Mouse (Mus musculus): ENCODE results near the gene Traip.

Traip gene

GRCm38 (mm10) chr9:107949922-107950235, at the start of gene Traip:
TSS of gene Traip (plus strand) at chr9:107950136.
- no peak for DNase-seq (ENCODE audit: extremely low spot score, low read depth, low spot score)

DNA sequence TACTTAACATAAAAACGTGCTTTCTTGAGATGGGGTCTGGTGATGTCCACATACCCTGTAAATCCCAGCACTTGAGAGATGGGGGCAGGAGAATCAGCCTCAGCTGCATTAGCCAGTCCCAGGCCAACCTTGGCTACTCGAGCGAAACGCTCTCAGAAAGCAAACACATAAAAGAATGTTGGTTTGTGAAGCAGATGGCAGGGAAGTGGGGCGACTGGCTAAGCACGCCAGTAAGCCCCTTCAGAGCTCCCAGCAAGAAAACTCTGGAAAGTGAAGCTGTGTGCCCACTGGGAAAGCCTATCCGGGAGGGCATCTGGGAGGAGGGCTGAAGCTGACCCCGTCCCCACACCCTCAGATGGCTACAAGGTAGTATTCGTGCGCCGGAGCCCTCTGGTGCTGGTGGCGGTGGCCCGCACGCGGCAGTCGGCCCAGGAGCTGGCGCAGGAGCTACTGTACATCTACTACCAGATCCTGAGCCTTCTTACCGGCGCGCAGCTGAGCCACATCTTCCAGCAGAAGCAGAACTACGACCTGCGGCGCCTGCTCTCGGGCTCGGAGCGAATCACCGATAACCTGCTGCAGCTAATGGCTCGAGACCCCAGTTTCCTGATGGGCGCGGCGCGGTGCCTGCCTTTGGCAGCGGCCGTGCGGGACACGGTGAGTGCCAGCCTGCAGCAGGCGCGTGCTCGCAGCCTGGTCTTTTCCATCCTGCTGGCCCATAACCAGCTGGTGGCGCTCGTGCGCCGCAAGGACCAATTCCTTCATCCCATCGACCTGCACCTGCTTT, 48.9 kb upstream of the Traip start:
- no peak for DNase-seq (ENCODE audit: extremely low spot score, low read depth, low spot score)

DNA sequence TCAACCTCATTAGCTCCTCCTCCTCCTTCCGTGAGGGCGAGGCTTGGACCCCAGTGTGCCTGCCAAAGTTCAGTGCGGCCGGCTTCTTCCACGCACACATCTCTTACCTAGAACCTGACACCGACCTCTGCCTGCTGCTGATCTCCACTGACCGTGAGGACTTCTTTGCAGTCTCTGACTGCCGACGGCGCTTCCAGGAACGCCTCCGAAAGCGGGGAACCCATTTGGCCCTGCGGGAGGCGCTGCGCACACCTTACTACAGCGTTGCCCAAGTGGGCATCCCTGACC, 48.4 kb upstream of the Traip start:
- DNase-seq (ENCODE audit: extremely low spot score, low read depth, low spot score) = no peak

DNA sequence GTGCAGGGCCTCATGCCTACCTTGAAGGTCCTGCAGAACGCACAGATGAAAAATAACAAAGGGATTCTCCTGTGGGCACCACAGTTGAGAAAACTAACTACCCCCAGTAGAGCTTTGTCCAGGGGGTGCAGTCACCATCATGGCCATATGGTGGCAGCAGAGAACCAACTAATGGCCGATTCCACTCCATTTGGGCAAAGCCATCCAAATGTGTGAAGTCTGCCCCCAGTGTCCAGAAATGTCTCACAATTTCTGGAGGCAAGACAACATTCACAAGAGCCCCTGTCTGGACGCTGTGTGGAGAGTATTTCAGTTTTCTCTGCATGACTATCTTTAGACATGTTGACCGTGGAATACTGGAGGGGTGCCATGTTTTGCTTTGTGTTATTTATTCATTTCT, 45.2 kb upstream of the Traip start:
- DNase-seq (ENCODE audit: extremely low spot score, low read depth, low spot score) = peak; percentile 79

DNA sequence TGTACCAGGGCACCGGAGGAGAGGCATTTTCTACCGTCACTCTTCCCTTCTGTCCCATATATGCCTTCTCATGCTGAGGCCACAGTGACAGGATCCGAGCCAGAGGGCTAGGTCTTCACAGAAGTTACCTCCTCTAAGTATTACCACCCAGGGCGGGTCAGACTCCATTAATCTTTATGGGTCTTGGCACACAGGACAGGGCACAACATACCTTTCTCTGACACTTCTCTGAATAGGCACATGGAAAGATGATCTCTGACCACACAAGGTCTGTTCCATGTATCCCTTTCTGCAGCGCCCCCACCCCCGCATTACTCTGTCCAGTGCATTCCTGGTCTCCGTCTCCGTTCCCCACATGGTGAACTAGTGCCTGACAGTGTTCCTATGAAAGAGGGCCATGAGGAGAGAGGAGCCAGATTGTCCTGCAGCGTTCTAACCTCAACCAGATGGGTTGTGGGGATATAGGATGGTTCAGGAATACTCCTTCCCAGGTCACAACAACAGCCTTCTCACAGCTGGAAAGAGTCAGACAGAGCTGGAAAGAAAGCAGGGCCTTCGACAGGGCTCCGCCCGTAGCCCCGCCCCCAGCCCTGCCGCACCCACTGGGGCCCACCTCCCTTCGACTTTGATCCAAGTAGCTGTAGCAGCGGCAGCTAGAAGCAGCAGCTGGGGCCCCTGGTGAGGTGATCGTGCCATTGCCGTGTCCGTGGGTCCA, 43.5 kb upstream of the Traip start, which contains the start of gene Mst1r:
Mst1r (plus strand) TSS at position 622 of the 715 bp plus-strand sequence.
- no peak for DNase-seq (ENCODE audit: extremely low spot score, low read depth, low spot score)

DNA sequence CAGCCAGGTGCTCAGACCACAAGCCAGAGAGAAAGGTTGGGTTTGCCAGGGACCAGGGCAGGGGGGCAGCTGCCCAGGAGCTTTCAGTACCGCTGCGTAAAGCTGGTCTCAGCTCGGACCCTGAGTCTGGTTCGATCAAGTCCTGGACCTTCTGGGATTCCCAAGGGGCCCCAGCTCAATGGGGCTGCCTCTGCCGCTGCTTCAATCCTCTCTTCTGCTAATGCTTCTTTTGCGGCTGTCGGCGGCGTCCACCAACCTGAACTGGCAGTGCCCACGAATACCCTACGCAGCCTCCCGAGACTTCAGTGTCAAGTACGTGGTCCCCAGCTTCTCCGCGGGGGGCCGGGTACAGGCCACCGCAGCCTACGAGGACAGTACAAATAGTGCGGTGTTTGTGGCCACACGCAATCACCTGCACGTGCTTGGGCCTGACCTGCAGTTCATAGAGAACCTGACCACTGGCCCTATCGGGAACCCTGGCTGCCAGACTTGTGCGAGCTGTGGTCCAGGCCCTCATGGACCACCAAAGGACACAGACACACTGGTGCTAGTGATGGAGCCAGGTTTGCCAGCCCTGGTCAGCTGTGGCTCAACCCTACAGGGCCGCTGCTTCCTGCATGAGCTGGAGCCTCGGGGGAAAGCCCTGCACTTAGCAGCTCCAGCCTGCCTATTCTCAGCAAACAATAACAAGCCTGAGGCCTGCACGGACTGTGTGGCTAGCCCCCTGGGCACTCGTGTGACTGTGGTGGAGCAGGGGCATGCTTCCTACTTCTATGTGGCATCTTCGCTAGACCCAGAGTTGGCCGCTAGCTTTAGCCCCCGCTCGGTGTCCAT, 42.8 kb upstream of the Traip start:
- DNase-seq (ENCODE audit: extremely low spot score, low read depth, low spot score) = no peak

DNA sequence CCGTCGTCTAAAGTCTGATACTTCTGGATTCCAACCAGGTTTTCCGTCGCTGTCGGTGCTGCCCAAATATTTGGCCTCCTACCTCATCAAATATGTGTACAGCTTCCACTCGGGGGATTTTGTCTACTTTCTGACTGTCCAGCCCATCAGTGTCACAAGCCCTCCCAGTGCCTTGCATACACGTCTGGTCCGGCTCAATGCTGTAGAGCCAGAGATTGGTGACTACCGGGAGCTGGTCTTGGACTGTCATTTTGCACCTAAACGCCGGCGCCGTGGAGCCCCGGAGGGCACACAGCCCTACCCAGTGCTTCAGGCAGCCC, 42.2 kb upstream of the Traip start:
- no peak for DNase-seq (ENCODE audit: extremely low spot score, low read depth, low spot score)

DNA sequence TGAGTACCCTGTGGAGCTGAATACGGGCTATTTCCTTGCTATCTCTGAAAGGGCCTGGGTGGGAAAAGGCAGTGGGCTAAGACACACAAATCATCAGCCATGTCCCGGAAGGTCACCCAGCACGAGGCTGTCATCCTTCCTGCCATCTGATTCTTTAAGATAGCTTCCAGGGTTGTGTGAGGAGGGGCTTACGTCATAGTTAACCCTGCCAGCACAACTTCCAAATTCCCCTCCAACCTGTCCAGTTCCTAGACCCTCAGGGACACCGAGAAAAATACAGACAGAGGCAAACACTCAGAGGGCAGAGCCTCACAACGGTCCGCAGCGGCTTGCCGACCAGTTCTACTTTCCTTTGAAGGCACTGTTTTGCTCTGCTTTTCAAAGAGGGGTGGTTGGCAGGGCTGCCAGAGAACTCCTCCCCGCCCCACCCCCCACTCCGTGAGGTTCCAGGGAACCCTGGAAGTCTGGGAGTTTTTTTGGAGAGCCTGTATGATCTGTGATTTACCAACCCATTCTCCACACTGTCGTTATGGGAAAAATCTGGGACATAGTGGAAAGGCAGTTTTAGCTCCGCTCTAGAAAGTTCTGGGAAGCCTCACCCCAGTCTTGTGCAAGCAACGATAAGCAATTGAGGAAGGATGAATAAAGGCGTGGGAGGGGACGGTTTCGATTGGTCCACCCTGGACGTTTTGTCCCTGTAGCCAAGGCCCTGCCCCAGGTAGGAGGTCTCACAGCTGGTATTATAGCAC, 41.4 kb upstream of the Traip start:
- no peak for DNase-seq (ENCODE audit: extremely low spot score, low read depth, low spot score)

DNA sequence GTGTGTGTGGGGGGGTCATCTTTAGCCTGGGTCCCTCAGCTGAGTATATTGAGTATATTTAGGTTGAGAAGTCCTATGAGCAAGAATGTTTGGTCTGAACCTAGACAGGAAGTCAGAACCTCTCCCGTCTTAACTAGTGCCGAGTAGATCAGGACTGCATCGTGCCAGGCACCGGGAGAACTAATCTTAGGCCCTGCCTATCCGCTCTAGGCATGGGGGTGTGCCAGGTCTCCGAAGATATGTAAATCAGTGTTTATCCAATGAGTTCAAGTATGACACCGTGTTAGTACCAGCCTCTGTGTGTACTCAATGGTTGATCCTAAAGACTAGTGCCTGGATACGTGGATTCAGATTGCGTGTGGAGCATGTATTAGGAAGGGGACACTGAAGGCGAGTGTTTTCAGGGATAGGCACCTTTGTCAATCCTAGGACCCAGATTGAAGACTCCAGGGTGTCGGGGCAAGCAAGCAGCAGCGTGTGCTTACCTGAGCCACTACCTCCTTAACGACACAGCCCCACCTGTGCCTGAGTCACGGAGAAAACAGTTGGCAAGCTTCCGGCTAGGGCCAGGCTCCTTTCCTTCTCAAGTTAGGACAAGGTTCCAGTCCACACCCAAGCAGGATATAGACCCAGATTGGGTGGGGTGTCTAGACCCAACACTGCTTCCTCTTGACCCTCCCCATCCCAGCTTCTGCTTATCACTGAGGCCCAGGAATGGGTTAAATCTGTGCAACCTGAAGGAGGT, 39.7 kb upstream of the Traip start:
- no peak for DNase-seq (ENCODE audit: extremely low spot score, low read depth, low spot score)

- DNase-seq (ENCODE audit: extremely low spot score, low read depth, low spot score) = no peak
Measured at GRCm38 (mm10) chr9:107914764-107915420, 35.0 kb upstream of the Traip start.

- no peak for DNase-seq (ENCODE audit: extremely low spot score, low read depth, low spot score)
Measured at GRCm38 (mm10) chr9:107917895-107918608, 31.9 kb upstream of the Traip start.

DNA sequence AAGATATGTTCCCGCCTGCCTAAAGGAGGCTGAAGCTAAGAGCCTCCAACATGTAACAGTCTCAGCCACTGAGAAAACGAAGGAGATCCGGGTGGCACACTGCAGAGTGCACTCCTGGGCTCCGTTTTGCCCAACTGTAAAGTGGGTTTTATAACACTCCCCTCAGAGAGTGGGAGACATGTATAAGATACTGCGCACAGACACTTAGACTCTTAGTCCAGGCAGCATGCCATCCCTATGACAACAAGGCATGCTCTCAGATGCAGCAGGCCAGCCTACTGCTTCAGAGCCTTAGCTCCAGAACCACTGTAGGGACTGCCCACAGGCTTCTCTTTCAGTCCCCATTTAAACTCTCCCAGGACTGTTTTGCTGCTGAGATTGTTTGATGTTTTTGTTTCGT, 31.1 kb upstream of the Traip start:
- DNase-seq (ENCODE audit: extremely low spot score, low read depth, low spot score) = no peak

DNA sequence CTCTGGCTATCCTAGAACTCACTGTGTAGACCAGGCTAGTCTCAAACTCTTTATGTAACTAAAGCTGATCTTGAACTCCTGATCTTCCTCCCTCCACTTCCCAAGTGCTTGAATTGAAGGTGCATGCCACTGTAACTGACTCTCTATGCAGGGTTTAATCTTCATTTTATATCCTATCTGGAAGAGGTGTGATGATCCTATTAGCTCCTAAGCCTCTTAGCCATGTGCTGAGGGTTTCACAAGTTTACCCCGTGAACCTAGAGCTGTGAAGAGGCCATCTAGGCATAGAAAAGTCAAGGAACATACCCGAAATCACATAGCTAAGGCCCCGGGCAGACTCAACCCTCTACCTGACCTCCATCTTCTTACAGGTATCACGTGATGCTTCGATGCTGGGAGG, 30.5 kb upstream of the Traip start:
- no peak for DNase-seq (ENCODE audit: extremely low spot score, low read depth, low spot score)

DNA sequence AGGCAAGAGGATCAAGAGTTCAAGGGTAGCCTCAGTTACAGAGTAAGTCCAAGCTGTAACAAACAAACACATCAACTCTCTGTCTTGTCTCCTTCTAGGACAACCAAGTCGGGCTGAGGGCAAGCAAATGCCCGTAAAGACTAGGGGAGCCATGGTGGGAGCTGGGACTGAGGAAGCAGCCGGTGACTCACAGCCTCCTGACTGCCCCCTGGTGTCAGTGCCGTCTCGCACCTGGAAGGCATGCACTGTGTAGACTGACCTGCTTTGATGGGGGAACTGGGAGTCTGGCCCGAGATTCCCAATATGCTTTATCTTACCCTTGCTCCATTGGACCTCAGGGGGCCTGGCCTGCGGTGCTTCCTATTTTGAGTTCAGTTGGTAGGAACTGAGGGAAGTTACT, 26.9 kb upstream of the Traip start:
- DNase-seq (ENCODE audit: extremely low spot score, low read depth, low spot score) = no peak

- no peak for DNase-seq (ENCODE audit: extremely low spot score, low read depth, low spot score)
Measured at GRCm38 (mm10) chr9:107923956-107924355, 26.0 kb upstream of the Traip start.

DNA sequence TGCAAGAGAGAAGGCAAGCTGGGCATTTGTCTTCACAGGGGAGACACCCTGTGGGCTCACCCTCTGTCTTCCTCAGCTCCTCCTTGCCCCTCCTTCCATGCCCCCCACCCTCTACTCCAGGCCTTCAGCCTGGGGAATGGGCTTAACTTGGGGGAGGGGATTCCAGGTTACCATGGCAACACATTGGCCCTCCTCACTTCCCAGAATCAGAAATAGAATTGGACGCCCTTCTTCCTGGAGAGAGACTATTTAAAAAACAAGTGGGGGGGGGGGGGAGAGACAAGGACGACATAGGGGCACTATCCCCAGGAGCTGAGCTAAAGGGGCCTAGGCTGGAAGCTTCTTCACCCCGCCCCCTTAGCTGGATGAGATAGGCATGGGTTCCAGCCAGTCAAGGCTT, 24.7 kb upstream of the Traip start:
- DNase-seq (ENCODE audit: extremely low spot score, low read depth, low spot score) = no peak

- DNase-seq (ENCODE audit: extremely low spot score, low read depth, low spot score) = no peak
Measured at GRCm38 (mm10) chr9:107926920-107927420, 23.0 kb upstream of the Traip start.

GRCm38 (mm10) chr9:107927749-107928148, 22.2 kb upstream of the Traip start:
- DNase-seq (ENCODE audit: extremely low spot score, low read depth, low spot score) = no peak

GRCm38 (mm10) chr9:107928169-107928568, 21.8 kb upstream of the Traip start, which contains the start of gene Actl11:
TSS of gene Actl11 (plus strand) at chr9:107928469.
- no peak for DNase-seq (ENCODE audit: extremely low spot score, low read depth, low spot score)

All from hindlimb bud, embryonic 11.5 days (tissue).